Mouse (Mus musculus): ENCODE measurements around the gene Aaed1.
"Not testable (repeated sequence)": the region's sequence is repeated elsewhere in the genome, so short reads cannot be mapped to it uniquely, and the experiment has no call there.

Gene Aaed1

DNA sequence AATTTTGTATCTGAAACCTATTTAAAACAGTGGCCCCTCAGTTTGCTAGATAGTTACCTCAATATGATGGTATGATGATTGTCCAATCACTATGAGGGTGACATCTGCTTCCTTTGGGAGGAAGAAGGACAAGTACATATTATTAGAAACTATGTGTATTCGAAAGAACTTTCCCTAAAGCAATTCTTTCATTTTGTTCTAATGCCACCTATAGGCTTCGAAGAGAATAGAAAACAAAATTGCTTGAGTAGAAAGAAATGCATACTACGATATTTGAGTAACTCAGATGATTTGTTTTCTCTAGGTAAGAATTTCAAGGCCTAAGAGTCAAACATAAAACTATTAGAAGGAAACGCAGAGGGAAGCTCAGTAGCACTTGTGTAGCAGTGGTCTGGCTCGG lies 3.5 kb downstream of the Aaed1 start:
- DNase-seq (ENCODE audit: low read depth, low spot score), result no peak

DNA sequence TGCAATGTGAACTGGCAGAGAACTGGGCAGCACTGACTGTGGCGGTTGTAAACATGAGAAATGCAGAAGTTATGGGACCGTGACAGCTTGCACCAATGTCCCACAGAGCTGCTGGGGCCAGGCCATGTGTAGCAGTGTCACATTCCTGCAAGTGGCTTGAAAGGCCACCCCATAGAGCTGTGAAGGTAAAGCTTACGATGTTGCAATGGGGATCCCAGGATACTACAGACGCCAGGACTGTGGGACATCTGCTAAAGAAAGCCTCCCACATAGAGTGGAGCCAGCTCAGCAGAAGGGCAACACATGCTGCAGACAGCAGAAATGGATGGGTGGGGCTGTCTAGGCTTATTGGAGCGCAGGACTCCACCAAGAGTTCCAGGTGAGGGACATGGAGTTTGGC lies 5.0 kb downstream of the Aaed1 start:
- DNase-seq (ENCODE audit: low read depth, low spot score), result no peak

GRCm38 (mm10) chr13:64306078-64306477 lies 6.4 kb downstream of the Aaed1 start:
- no peak for DNase-seq (ENCODE audit: low read depth, low spot score)

GRCm38 (mm10) chr13:64299069-64299468 lies 13.4 kb downstream of the Aaed1 start:
- no peak for DNase-seq (ENCODE audit: low read depth, low spot score)

DNA sequence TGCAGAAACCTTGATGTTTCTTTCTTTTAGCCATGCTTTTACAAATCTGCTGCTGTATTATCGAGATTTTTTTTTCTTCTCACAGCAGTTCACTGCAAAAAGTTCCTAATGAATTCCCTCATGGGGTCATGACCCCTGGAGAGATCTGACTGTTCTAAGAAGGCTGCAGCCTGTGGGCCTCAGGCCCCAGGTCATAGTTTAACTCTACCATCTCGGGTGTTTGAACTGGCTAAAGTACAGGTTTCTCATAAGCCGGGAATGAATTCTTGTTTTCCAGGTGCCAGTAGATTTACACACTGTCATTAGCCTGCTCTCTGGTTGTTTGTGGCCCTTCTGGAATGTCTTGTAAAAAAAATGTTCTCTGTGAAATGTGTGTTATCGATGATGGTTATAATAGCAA lies 25.7 kb downstream of the Aaed1 start:
- no peak for DNase-seq (ENCODE audit: low read depth, low spot score)

DNA sequence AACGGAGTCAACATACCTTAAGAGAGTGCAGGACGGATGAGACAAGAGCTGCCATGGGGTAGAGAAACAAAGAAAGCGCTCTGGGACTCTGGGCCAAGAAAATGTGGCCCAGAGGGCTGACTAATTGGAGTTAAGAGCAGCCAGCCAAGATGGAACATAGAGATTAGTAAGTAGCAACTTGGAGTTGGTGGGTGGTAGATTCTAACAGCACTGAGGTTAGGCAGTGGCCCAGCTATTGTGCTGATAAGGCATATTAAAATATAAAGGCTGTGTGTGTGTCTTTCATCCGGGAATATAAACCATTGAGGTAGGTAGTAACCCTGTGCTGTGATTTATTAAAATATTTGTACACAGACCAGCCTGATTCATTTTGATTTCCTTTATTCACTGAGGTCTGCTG lies 26.2 kb downstream of the Aaed1 start:
- no peak for DNase-seq (ENCODE audit: low read depth, low spot score)

- no peak for DNase-seq (ENCODE audit: low read depth, low spot score)
Observed at GRCm38 (mm10) chr13:64284676-64285075, 27.8 kb downstream of the Aaed1 start.

DNA sequence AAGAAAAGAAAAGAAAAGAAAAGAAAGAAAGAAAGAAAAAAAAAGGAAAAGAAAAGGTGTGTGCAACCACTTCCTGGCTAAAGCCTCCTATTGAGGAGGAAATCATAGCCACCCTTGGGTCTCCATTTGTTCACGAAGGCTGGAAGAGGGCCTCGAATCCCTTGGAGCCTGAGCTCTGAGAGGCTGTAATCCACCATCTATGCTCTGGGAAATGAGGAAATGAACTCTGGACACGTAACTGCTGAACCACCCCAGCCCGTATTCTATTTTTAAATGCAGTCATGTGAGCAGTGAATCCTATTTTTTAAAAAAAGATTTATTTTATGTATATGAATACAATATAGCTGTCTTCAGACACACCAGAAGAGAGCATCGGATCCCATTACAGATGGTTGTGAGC lies 31.6 kb downstream of the Aaed1 start:
- no peak for DNase-seq (ENCODE audit: low read depth, low spot score)

- DNase-seq (ENCODE audit: low read depth, low spot score), result no peak
Observed at GRCm38 (mm10) chr13:64275754-64276127, 36.8 kb downstream of the Aaed1 start.

DNA sequence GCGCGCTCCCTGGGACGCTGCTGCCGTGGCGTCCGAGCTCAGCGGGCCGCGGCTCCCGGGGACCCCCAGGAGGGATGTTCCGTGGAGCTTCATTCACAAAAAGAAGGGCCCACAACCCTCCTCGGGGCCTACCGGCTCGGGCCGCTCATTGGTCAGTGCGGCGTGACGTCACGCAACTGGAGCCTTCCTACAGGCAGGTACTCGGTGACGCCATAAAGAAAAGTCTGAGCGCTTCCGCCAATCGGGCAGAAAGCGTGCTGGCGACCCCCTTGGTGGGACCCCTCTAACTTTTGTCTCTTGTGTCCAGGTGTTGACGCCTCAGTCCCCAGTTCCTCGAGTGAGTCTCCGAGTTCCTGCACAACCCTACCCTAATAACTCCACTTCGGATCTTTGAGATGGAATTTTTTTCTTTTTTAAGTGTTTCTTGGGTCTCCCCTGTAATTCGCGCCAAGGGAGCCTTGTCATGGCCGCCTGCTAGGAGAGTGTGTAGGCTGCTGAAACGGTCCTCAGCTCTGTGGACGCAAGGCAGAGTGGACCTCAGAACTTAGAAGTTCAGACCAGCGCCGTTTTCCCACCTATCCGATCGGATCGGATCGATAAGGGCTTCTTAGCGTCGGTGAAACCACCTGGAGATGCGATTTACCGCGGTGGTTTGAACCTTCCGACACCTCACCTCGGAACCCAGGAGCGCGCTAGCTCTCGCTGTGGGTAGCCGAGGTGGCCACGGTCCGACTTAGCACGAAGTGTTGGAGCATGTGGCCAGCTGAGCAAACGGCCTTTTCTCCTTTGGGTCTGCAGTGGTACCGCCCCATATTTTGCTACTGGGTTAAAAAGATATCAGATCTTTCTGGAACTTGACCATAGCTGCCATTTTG lies 37.4 kb downstream of the Aaed1 start, which contains the start of gene Cdc14b:
Gene Cdc14b, minus strand, starts transcription at position 412 of the 875 bp plus-strand sequence.
- DNase-seq (ENCODE audit: low read depth, low spot score), result peak; percentile 74

DNA sequence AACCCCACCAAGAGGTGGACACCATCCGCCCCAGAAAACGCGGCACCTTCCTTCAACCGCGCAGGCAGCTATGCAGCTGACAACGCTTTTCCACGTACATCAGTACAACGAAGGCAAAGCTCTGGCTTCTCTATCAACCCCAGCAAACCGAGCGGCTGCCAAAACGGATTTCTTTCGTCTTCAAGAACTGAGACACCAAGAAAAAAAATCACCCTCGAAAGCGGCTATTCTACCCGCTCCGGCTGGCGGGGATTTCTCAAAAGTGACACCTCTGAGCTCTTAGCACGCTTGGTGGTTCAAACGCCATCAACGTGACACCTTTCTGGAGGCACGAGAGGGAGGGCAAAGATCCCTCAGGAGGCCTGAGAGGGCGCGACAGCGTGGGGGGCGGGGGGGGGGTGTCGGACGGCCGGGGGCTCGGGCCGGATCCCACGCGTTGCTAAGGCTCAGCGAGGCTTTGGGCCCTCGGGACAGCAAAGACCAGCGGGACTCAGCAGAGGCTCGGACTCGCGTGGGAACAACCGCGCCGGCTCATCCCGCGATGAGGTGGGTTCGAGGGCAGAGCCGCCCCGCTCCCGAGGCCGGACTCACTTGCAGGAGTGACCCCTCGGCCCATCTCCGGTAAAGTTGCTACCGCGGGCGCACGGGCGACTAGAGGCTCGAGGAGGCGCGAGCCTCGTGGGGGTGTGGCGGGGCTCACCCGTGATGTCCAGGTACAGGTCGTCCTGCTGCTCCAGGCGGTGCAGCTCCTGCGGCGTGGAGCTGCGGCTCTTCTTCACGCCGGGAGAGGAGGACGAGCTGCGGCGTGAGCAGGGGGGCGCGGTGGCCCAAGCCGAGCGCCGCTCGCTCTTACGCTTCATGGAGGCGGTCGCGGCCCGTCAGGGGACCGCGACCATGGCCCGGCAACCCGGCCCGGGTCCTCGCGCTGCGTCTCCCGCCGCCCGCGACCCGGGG lies 38.3 kb downstream of the Aaed1 start:
- no peak for DNase-seq (ENCODE audit: low read depth, low spot score)

GRCm38 (mm10) chr13:64273352-64273751 lies 39.2 kb downstream of the Aaed1 start:
- no peak for DNase-seq (ENCODE audit: low read depth, low spot score)

- DNase-seq (ENCODE audit: low read depth, low spot score), result no peak
Observed at GRCm38 (mm10) chr13:64268384-64268783, 44.1 kb downstream of the Aaed1 start.

DNA sequence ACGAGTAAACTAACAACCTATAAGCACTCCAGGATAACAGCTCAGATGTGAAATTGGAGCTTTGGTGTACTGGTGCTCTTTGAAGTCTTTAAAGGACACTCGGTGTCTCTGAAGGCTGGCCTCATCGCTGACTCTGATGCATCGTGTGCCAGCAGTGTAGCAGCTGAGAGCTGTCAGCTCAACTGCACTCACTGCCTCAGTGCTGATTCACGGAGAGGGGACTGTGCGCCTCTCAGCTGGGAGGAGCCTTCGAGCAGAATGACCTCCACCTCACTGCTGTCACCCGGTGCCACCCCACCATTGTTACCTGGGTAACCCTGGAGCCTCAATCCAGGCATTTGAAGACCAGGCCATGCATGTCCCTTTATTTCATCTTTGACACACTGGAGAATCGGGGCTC lies 45.4 kb downstream of the Aaed1 start:
- no peak for DNase-seq (ENCODE audit: low read depth, low spot score)

GRCm38 (mm10) chr13:64264586-64264985 lies 47.9 kb downstream of the Aaed1 start:
- no peak for DNase-seq (ENCODE audit: low read depth, low spot score)

DNA sequence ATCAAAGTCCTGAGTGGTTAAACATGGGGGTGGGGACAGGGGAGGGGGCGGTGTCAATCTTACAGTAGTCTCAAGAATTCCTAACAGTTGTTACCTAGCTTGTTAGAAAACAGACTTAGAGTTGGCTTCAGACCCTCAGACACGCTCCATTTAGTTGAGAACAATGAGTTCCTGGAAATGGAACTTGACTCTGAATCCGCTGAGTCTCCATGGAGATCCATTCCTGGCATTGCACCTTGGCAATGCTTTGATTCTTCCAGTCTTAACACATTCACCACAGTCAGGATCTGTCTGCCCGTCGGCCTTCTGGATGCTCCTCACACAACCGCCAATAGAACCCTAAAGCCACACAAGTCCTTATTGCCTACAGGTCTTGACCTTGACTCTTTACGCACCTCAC lies 52.6 kb downstream of the Aaed1 start:
- DNase-seq (ENCODE audit: low read depth, low spot score), result no peak

GRCm38 (mm10) chr13:64258516-64258821 lies 54.0 kb downstream of the Aaed1 start:
- no peak for DNase-seq (ENCODE audit: low read depth, low spot score)

- DNase-seq (ENCODE audit: low read depth, low spot score), result no peak
Observed at GRCm38 (mm10) chr13:64257814-64258515, 54.5 kb downstream of the Aaed1 start.

GRCm38 (mm10) chr13:64257010-64257813 lies 55.3 kb downstream of the Aaed1 start:
- DNase-seq (ENCODE audit: low read depth, low spot score), result no peak

GRCm38 (mm10) chr13:64254185-64254584 lies 58.3 kb downstream of the Aaed1 start:
- not testable (repeated sequence) for DNase-seq (ENCODE audit: low read depth, low spot score)

DNA sequence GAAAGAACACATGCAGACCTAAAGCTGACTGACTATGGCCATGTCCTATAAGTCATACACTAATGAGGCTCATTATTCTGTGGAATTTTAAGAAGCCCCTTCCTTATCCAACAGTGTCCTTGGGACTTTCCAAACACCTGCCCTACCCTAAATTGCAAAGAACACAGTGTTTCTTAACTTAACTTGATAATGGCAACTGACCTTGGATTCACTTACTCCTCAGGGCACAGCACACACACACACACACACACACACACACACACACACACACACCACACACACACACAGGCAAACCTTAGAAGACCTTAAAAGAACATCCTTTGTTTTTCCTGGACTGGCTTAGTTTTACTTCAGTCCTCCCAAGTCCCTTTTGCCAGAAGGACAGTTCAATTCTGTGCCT lies 58.8 kb downstream of the Aaed1 start:
- no peak for DNase-seq (ENCODE audit: low read depth, low spot score)
